Mouse (Mus musculus) myocyte (in vitro differentiated cells): ENCODE data around the gene Haus5. TPM values are rescaled to one million over a fixed set of nuclear protein-coding genes. Genes with fewer than 3 reads are reported as not detected.

ENCODE experiments used
- H3K27me3 ChIP-seq: one replicate; pipeline ENCODE4 v1.6.1; 2011; ENCODE audit not compliant: control insufficient read depth, insufficient read depth, insufficient read length
- H3K36me3 ChIP-seq: one replicate; pipeline ENCODE4 v1.6.1; 2011; ENCODE audit not compliant: control insufficient read depth, insufficient read depth
- H3K4me2 ChIP-seq: one replicate; pipeline ENCODE4 v1.6.1; 2011; ENCODE audit warnings: low read depth, control low read depth
- H3K4me3 ChIP-seq: one replicate; pipeline ENCODE4 v1.5.1; 2011; ENCODE audit warnings: mild to moderate bottlenecking, control low read depth, moderate library complexity
- H3K79me2 ChIP-seq: one replicate; pipeline ENCODE4 v1.6.1; 2011; ENCODE audit not compliant: control insufficient read depth, insufficient read depth
- H3ac ChIP-seq: one replicate; pipeline ENCODE4 v1.6.1; 2011; ENCODE audit not compliant: control insufficient read depth, insufficient read length
- CEBPB ChIP-seq: IDR thresholded peaks from 2 replicates; pipeline ENCODE4 v1.6.1; 2011; ENCODE audit warnings: mild to moderate bottlenecking, moderate library complexity; ENCODE audit not compliant: poor library complexity, insufficient read depth, severe bottlenecking
- E2F4 ChIP-seq: IDR thresholded peaks from one replicate; pipeline ENCODE4 v1.6.1; 2011; ENCODE audit warnings: mild to moderate bottlenecking, control low read depth, moderate library complexity; ENCODE audit not compliant: insufficient read depth
- MAX ChIP-seq: IDR thresholded peaks from one replicate; pipeline ENCODE4 v1.6.1; 2011; ENCODE audit warnings: low read depth, mild to moderate bottlenecking, control low read depth
- MYOD1 ChIP-seq, 3 experiments: IDR thresholded peaks; one replicate each; pipeline ENCODE4 v1.6.1; 2011; ENCODE audit warnings: control low read depth in 2 of 3, low read depth in 2 of 3, mild to moderate bottlenecking in 2 of 3, moderate library complexity in 1 of 3; ENCODE audit not compliant: insufficient read length in 2 of 3, control insufficient read depth in 1 of 3
- MYOG ChIP-seq, 3 experiments: IDR thresholded peaks; one replicate each; pipeline ENCODE4 v1.6.1; 2011; ENCODE audit warnings: control low read depth in 2 of 3, low read depth in 2 of 3, mild to moderate bottlenecking in 2 of 3; ENCODE audit not compliant: insufficient read length in 2 of 3, control insufficient read depth in 1 of 3, insufficient read depth in 1 of 3
- POLR2A ChIP-seq: IDR thresholded peaks from one replicate; pipeline ENCODE4 v1.6.1; 2011; ENCODE audit warnings: low read depth, mild to moderate bottlenecking, control low read depth, moderate library complexity; ENCODE audit not compliant: insufficient read length
- POLR2AphosphoS2 ChIP-seq: IDR thresholded peaks from one replicate; pipeline ENCODE4 v1.6.1; 2011; ENCODE audit warnings: low read depth, control low read depth; ENCODE audit not compliant: insufficient read length
- REST ChIP-seq: IDR thresholded peaks from one replicate; pipeline ENCODE4 v1.6.1; 2011; ENCODE audit warnings: mild to moderate bottlenecking, control low read depth, moderate library complexity; ENCODE audit not compliant: insufficient read depth, insufficient read length
- SRF ChIP-seq: IDR thresholded peaks from one replicate; pipeline ENCODE4 v1.6.1; 2011; ENCODE audit warnings: low read depth; ENCODE audit not compliant: control insufficient read depth, insufficient read length
- TCF12 ChIP-seq: IDR thresholded peaks from one replicate; pipeline ENCODE4 v1.6.1; 2011; ENCODE audit warnings: mild to moderate bottlenecking, control low read depth; ENCODE audit not compliant: poor library complexity, insufficient read depth, severe bottlenecking
- TCF3 ChIP-seq: IDR thresholded peaks from one replicate; pipeline ENCODE4 v1.6.1; 2011; ENCODE audit warnings: low read depth, control low read depth; ENCODE audit not compliant: insufficient read length
- USF1 ChIP-seq: IDR thresholded peaks from one replicate; pipeline ENCODE4 v1.6.1; 2011; ENCODE audit warnings: low read depth, mild to moderate bottlenecking, control low read depth, moderate library complexity
- polyA plus RNA-seq: library from polyadenylated mRNA; unstranded; fragments of >200 nt; fragmentation: generic; extraction: Trizol; gene quantifications from one replicate; pipeline ENCODE4 v1.2.1, GENCODE M21; 2012; ENCODE audit warnings: missing spikeins

Haus5 gene
- polyA plus RNA-seq, 1 experiment = 8.4 TPM

GRCm38 (mm10) chr7:30618658-30619057 lies 46.1 kb downstream of the Haus5 start:
- peaks cover 37% of the 10 kb centered on the region for H3K36me3 ChIP-seq

GRCm38 (mm10) chr7:30615049-30615760 lies 49.6 kb downstream of the Haus5 start:
- Histone ChIP-seq H3K4me3 (no peak overlapping the region), H3K79me2 (peaks cover 4% of the 10 kb centered on the region), H3K36me3 (peaks cover 23% of the 10 kb centered on the region), H3K27me3 (no peaks in the 10 kb centered on the region), H3K4me2 (no peak overlapping the region), H3ac (no peak overlapping the region)
- TF ChIP-seq E2F4 (no peak), MYOG (IDR thresholded peaks at IDR 0.05; ENCODE audit: control insufficient read depth in 1 of 3, insufficient read depth in 1 of 3, insufficient read length in 2 of 3, low read depth in 2 of 3) (no peak), USF1 (no peak), CEBPB (no peak), TCF12 (no peak), POLR2A (no peak), MYOD1 (IDR thresholded peaks at IDR 0.05; ENCODE audit: control insufficient read depth in 1 of 3, insufficient read length in 2 of 3, low read depth in 2 of 3) (no peak), REST (no peak), SRF (no peak), MAX (no peak), POLR2AphosphoS2 (no peak), TCF3 (no peak)

More at GRCm38 (mm10) chr7:30618658-30619057, 46.1 kb downstream of the Haus5 start:
- Histone ChIP-seq H3K27me3 (no peaks in the 10 kb centered on the region), H3K4me3 (no peak overlapping the region), H3ac (no peak overlapping the region), H3K79me2 (peaks cover 22% of the 10 kb centered on the region), H3K4me2 (no peak overlapping the region)
- no peak for TF ChIP-seq CEBPB

GRCm38 (mm10) chr7:30614454-30614853 lies 50.3 kb downstream of the Haus5 start:
- Histone ChIP-seq H3K79me2 (peaks cover 2% of the 10 kb centered on the region), H3K4me3 (no peak overlapping the region), H3ac (no peak overlapping the region), H3K36me3 (peaks cover 21% of the 10 kb centered on the region), H3K4me2 (no peak overlapping the region), H3K27me3 (no peaks in the 10 kb centered on the region)
- no peak for TF ChIP-seq E2F4
- no peak for TF ChIP-seq POLR2A
- TF ChIP-seq MYOG (IDR thresholded peaks at IDR 0.05; ENCODE audit: control insufficient read depth in 1 of 3, insufficient read depth in 1 of 3, insufficient read length in 2 of 3, low read depth in 2 of 3) = no peak
- no peak for TF ChIP-seq USF1
- no peak for TF ChIP-seq REST
- no peak for TF ChIP-seq POLR2AphosphoS2
- no peak for TF ChIP-seq TCF3
- TF ChIP-seq MAX = no peak
- TF ChIP-seq CEBPB = no peak
- no peak for TF ChIP-seq MYOD1 (IDR thresholded peaks at IDR 0.05; ENCODE audit: control insufficient read depth in 1 of 3, insufficient read length in 2 of 3, low read depth in 2 of 3)
- no peak for TF ChIP-seq TCF12
- TF ChIP-seq SRF = no peak

- H3K4me2 ChIP-seq = no peak overlapping the region
- no peak overlapping the region for H3ac ChIP-seq
- H3K36me3 ChIP-seq = peaks cover 21% of the 10 kb centered on the region
- no peaks in the 10 kb centered on the region for H3K27me3 ChIP-seq
- H3K79me2 ChIP-seq = no peaks in the 10 kb centered on the region
- TF ChIP-seq MAX = no peak
- no peak for TF ChIP-seq TCF3
- no peak for TF ChIP-seq MYOD1 (IDR thresholded peaks at IDR 0.05; ENCODE audit: control insufficient read depth in 1 of 3, insufficient read length in 2 of 3, low read depth in 2 of 3)
- TF ChIP-seq POLR2AphosphoS2 = no peak
- TF ChIP-seq CEBPB = no peak
- TF ChIP-seq POLR2A = no peak
- no peak for TF ChIP-seq SRF
- no peak for TF ChIP-seq E2F4
- TF ChIP-seq MYOG (IDR thresholded peaks at IDR 0.05; ENCODE audit: control insufficient read depth in 1 of 3, insufficient read depth in 1 of 3, insufficient read length in 2 of 3, low read depth in 2 of 3) = no peak
- TF ChIP-seq REST = no peak
- no peak for TF ChIP-seq USF1
- TF ChIP-seq TCF12 = no peak
- no peak overlapping the region for H3K4me3 ChIP-seq
Observed at GRCm38 (mm10) chr7:30613529-30614112, 51.2 kb downstream of the Haus5 start.
